Mouse (Mus musculus): ENCODE results near the gene AB124611. TPM values are rescaled to one million over a fixed set of nuclear protein-coding genes. Genes with fewer than 3 reads are reported as not detected.

AB124611 gene
- total RNA-seq, 2 experiments from 2014 or later = not detected

- DNase-seq (ENCODE audit: low spot score in 2 of 2) = no peak
Observed at GRCm38 (mm10) chr9:21559151-21559550, 33.2 kb downstream of the AB124611 start.

- DNase-seq (ENCODE audit: low spot score in 2 of 2) = no peak
Observed at GRCm38 (mm10) chr9:21564420-21564819, 38.4 kb downstream of the AB124611 start.

- no peak for DNase-seq (ENCODE audit: low spot score in 2 of 2)
Observed at GRCm38 (mm10) chr9:21565004-21565586, 39.1 kb downstream of the AB124611 start.

DNA sequence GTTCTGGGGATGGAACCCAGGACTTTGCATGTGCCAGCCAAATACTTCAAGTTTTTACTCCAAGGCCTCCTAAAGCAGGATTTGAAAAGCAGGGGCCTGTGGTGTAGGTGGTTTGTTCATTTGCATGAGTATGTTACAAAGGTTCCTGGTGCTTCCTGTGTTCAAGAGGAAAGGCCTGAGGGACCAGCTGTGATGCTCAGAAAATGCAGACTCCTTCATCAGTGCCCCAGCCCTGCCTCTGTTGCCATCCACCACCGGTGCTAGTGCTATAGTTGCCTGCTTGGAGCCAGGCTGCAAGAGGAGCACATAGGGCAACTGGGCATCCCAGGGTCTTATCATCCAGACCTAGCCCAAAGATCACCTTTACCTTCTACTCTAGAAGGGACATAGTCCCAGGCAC, 40.6 kb downstream of the AB124611 start:
- no peak for DNase-seq (ENCODE audit: low spot score in 2 of 2)

GRCm38 (mm10) chr9:21567051-21567450, 41.1 kb downstream of the AB124611 start:
- no peak for DNase-seq (ENCODE audit: low spot score in 2 of 2)

- DNase-seq (ENCODE audit: low spot score in 2 of 2) = no peak
Observed at GRCm38 (mm10) chr9:21568657-21569255, 42.8 kb downstream of the AB124611 start.

GRCm38 (mm10) chr9:21574012-21574801, 48.2 kb downstream of the AB124611 start:
- no peak for DNase-seq (ENCODE audit: low spot score in 2 of 2)

DNA sequence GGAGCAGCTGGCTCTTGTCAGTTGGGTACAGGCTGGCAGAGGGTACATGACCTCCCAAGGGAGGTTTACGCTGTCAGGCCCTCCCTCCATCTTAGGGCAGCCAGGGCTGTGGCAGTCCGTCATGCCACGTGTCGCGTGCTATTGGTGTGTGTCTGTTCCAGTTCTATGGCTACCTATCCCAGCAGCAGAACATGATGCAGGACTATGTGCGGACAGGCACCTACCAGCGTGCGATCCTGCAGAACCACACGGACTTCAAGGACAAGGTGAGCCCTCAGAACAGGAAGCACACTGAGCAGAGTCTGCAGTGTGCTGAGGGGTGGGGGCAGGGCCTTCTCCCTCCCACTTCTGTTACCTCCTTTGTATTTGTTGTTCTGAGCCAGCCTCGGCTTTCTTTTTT, 49.3 kb downstream of the AB124611 start:
- no peak for DNase-seq (ENCODE audit: low spot score in 2 of 2)

DNA sequence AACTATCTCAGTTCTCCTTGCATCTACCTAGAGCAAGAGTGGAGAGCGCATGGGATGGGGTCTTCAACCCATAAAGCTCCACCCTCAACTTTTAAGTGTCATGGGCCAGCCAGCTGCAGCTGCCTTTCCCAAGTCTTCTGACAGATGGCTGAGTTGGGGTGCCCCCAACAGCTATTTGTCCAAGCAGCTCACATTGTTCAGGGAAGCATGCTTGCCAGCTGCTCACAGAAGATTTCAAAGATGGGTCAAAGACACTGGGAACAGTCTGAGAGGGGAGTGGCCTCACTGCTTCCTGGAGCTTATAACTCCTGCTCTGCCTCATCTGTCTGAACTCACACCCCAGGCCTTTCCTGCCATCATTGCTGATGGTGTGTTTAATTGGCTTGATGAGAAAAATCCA, 50.3 kb downstream of the AB124611 start:
- no peak for DNase-seq (ENCODE audit: low spot score in 2 of 2)

DNA sequence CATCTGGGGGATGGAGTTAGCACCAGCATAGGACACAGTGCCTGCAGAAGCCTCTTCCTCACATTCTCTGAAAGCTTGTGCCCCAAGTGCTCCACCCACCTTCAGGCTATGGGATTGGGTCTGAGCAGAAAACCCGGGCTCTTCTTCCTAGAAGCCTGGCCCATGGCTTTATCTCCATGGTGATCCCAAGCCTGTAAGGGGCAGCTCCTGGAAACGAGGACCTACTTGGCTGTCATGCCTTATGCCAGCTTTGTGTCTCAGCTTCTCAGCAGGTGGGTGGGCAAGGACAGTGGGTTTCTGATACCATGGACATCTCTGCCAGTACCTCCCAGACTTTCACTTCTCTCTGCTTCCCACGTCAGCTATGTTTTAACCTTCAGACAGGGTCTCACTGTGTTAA, 52.2 kb downstream of the AB124611 start:
- no peak for DNase-seq (ENCODE audit: low spot score in 2 of 2)

DNA sequence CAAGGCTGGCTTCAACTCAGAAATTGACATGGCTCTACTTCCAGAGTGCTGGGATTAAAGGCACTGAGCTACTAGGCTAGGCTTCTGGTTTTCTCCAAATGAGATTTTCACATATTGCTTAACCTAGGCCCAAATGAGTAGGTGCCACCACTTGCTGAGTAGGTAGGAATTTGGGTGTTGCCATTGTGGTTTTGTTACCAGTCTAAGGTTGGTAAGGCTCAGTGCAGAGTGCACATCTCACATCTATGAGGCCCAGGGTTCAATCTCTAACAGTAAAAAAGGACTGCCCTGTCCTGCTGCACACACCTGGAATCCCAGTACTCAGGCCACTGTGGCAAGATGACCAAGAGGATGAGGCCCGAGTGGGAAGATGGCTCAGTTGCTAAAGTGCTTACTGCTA, 59.4 kb downstream of the AB124611 start:
- no peak for DNase-seq (ENCODE audit: low spot score in 2 of 2)

GRCm38 (mm10) chr9:21587678-21588349, 61.8 kb downstream of the AB124611 start:
- peak in 1 of 2 experiments; percentile 52 for DNase-seq (ENCODE audit: low spot score in 2 of 2)

DNA sequence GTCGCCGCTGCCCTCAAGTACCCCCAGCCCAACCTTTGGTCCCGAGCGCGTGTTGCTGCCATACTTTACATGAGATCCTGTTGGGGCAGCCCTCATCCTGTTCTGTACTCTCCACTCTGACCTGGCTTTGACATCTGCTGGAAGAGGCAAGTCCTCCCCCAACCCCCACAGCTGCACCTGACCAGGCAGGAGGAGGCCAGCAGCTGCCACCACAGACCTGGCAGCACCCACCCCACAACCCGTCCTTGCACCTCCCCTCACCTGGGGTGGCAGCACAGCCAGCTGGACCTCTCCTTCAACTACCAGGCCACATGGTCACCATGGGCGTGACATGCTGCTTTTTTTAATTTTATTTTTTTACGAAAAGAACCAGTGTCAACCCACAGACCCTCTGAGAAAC, 62.4 kb downstream of the AB124611 start:
- DNase-seq (ENCODE audit: low spot score in 2 of 2) = no peak

DNA sequence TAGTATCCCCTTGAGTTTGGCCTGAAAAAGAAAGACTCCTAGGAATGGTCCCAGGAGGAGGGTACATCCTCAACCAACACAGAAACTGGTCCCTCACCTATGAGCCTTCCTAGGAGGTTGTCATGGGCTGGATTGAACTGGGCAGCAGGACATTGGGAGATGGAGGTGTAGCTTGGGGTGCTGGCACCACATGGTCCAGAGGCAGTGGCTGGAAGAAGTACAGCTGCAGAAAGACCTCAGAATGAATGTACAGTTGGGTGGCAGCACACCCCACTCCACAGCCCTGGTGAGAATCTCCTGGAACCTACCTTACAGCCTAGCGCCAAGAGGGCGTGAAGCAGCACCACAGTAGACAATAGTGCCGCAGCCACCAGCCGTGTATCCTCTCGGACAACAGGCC, 63.6 kb downstream of the AB124611 start:
- DNase-seq (ENCODE audit: low spot score in 2 of 2) = no peak

GRCm38 (mm10) chr9:21591127-21591830, 65.3 kb downstream of the AB124611 start:
- no peak for DNase-seq (ENCODE audit: low spot score in 2 of 2)

DNA sequence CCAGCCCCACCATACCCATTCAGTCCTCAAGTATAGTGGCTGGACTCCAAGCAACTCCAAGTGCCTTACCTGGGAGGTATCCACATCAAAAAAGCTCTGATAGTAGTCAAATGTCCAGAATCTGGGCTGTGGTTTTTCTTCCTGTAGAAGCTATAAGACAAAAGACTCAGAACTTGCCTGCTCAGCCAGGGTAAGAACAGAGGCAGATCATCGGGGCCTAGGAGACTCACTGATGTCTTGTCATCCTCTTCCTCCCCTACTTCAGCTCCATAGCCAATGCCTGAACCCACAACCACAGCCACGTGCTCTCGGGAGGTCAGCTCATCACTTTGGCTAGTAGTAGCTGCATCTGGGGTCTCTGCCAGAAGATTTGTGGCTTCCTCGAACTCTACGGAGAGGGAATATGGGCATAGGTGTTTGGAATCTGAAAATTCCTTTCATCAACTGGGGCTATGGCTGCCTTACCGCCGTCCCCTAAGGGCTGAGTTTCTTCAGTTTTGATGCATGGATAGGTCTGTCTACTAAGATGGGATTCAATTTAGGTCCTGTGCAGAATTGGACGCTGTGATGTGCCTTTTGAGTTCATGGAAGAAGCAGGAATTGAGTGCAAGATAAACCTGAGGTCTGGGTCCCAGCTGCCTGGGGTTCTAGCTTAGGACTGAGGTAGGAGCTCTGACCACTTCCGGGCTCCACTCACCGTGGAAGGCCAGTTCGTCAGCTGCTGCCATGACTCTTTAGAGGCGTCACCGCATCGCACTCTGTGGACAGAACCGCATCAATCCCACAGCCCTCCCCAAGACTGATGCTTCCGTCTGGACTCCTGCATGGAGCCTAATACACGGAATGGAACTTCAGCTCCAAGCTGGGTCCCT, 66.1 kb downstream of the AB124611 start:
- no peak for DNase-seq (ENCODE audit: low spot score in 2 of 2)

DNA sequence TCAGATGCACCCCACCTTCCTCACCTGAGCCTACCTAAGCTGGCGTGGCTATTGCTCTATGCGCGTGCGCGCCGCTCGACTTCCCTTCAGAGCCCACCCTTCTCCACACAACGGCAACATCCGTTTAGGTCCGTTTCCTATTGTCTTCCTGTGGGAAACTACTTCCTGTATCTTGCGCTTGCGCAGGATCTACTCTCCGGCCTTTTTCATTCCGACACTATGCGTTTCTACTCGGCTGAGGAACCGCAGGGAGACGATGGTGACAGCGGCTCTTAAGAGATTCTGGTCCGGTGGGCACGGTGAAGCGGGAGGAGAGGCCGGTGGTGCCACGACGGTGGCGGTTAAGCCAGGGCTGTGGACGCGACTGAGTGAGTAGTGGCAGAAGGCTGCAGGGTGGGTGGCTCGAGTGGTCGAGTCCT, 66.7 kb downstream of the AB124611 start, which contains the start of the genes Timm29 and Yipf2:
Timm29 (plus strand) TSS at position 20 of the 419 bp plus-strand sequence.
Yipf2 (minus strand) TSS at position 126 of the 419 bp plus-strand sequence.
- DNase-seq (ENCODE audit: low spot score in 2 of 2) = peak; percentile 90 to 97

- DNase-seq (ENCODE audit: low spot score in 2 of 2) = peak; percentile 68 to 78
Observed at GRCm38 (mm10) chr9:21593122-21593721, 67.2 kb downstream of the AB124611 start.

DNA sequence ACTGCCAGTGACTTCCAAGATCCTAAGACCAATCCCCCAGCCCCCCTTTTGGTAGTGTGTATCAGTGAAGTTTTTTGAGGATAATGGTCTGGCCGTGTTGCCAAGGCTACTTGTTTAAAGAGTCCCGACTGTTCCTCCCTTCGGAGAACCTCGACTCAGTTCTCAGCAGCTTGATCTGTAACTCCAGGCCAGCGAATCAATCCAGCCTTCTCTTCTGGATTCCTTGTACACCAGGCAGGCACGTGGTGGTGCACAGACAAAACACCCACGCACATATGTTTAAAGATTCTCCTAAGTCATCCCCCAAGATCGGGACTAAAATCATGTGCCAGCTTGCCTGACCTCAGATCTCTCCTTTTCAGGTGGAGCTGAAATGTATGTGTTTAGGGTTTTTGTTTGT, 68.4 kb downstream of the AB124611 start:
- DNase-seq (ENCODE audit: low spot score in 2 of 2) = peak in 1 of 2 experiments; percentile 39

GRCm38 (mm10) chr9:21594838-21595237, 68.9 kb downstream of the AB124611 start:
- no peak for DNase-seq (ENCODE audit: low spot score in 2 of 2)
